Mouse (Mus musculus): Measurements from ENCODE around the gene Lect2. TPM values are rescaled to one million over a fixed set of nuclear protein-coding genes. Genes with fewer than 3 reads are reported as not detected.

Gene Lect2
- polyA plus RNA-seq, 1 experiment from 2014 or later: not detected

Other genes starting within 250 kb of the Lect2 start
- gene Gm3045, start 121.9 kb downstream of the Lect2 start, polyA plus RNA-seq (2015; fragmentation: Nextera tagmentation; extraction: Ambion mirVana): not detected in 2 replicates
- not detected in 2 replicates for gene Slc25a48, start 110.1 kb downstream of the Lect2 start, polyA plus RNA-seq (2015; fragmentation: Nextera tagmentation; extraction: Ambion mirVana)
- gene Il9, start 66.3 kb downstream of the Lect2 start, polyA plus RNA-seq (2015; fragmentation: Nextera tagmentation; extraction: Ambion mirVana): not detected in 2 replicates
- gene Fbxl21, start 26.0 kb downstream of the Lect2 start, polyA plus RNA-seq (2015; fragmentation: Nextera tagmentation; extraction: Ambion mirVana): 2.8 and 3.5 TPM in 2 replicates
- gene Tgfbi, start 61.0 kb upstream of the Lect2 start, polyA plus RNA-seq (2015; fragmentation: Nextera tagmentation; extraction: Ambion mirVana): 11.3 and 14.6 TPM in 2 replicates
- gene Smad5, start 154.5 kb upstream of the Lect2 start, polyA plus RNA-seq (2015; fragmentation: Nextera tagmentation; extraction: Ambion mirVana): 23.5 and 24.1 TPM in 2 replicates
- 1.5 and 1.7 TPM in 2 replicates for gene Gm45623, start 205.3 kb upstream of the Lect2 start, polyA plus RNA-seq (2015; fragmentation: Nextera tagmentation; extraction: Ambion mirVana)

Data from hindbrain, embryonic 13.5 days (tissue).